Mouse (Mus musculus) heart, postnatal 0 days (tissue): Measurements from ENCODE around the gene Gm12216.

Experiments
- CTCF ChIP-seq: IDR thresholded peaks from 2 replicates; pipeline ENCODE4 v1.5.1; 2016; ENCODE audit warnings: antibody characterized with exemption, control low read depth, low read depth
- EP300 ChIP-seq: IDR thresholded peaks from 2 replicates; pipeline ENCODE4 v1.6.1; 2016; ENCODE audit warnings: antibody characterized with exemption, low read depth

- TF ChIP-seq CTCF (no peak), EP300 (no peak)
Observed at GRCm38 (mm10) chr11:53853665-53854064, 5.4 kb downstream of the Gm12216 start.
